Mouse (Mus musculus): Measurements from ENCODE around the gene Efna1.
A peak's percentile ranks its signal among the peaks of the same experiment; 100 is the strongest.

Efna1 gene

GRCm38 (mm10) chr3:89280606-89281511 is at the start of gene Efna1:
Gene Efna1, minus strand, starts transcription at chr3:89281142.
- DNase-seq (ENCODE audit: low spot score), result no peak

- DNase-seq (ENCODE audit: low spot score), result no peak
These were observed 49.4 kb upstream of the Efna1 start for GRCm38 (mm10) chr3:89330346-89330745.

- no peak for DNase-seq (ENCODE audit: low spot score)
These were observed 47.7 kb upstream of the Efna1 start for GRCm38 (mm10) chr3:89328623-89329022.

- DNase-seq (ENCODE audit: low spot score), result no peak
These were observed 46.5 kb upstream of the Efna1 start for GRCm38 (mm10) chr3:89327371-89327870.

DNA sequence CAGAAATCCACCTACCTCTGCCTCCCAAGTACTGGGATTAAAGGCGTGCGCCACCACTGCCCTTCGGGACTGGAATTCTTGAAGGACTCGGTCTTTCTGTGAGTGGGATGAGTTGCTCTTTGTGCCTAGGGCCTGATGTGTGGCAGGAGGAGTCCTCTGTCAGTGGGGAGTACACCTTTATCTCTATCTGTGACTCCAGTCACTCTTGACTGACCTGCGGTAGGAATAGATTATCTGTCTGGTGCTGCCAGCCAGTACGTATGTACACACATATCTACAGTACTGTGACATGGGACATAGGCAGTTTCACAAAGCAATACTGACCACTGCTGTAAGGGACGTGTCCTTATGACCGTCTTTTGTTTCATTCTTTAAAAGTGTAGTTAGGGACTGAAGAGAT is 44.9 kb upstream of the Efna1 start:
- DNase-seq (ENCODE audit: low spot score), result no peak

- peak; percentile 68 for DNase-seq (ENCODE audit: low spot score)
These were observed 41.7 kb upstream of the Efna1 start, which contains the start of gene Efna3 for GRCm38 (mm10) chr3:89322514-89323165. Gene Efna3, minus strand, starts transcription at chr3:89322965.

GRCm38 (mm10) chr3:89322131-89322500 is 41.2 kb upstream of the Efna1 start:
- no peak for DNase-seq (ENCODE audit: low spot score)

- DNase-seq (ENCODE audit: low spot score), result no peak
These were observed 40.5 kb upstream of the Efna1 start for GRCm38 (mm10) chr3:89321183-89322130.

DNA sequence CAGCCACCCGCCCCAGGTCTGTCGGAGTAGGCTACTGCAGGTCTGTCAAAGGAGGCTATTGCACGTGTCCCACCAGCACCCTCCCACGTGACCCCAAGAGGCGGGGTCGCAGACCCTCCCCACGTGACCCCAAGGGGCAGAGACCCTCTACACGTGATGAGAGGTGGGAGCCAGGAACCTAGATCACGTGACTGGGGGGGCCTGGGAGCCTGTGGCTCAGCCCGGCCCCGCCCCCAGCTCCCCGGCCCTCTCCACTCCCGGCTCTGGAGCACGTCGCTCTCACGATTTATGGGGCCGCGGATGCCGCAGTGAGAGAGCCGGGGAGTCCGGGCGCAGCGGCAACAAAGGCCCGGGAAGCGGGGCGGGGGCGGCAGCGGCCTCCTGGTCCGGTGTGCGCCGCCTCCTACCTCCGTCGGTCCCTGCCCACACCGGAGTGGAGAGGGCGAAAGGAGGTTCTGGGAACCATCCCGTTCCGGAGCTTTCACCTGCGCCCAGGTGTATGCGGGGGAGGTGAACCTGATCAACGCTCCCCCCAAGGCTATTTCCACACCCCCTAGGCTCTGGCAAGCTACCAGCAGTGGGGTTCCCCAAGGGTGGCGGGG is 39.7 kb upstream of the Efna1 start:
- no peak for DNase-seq (ENCODE audit: low spot score)

DNA sequence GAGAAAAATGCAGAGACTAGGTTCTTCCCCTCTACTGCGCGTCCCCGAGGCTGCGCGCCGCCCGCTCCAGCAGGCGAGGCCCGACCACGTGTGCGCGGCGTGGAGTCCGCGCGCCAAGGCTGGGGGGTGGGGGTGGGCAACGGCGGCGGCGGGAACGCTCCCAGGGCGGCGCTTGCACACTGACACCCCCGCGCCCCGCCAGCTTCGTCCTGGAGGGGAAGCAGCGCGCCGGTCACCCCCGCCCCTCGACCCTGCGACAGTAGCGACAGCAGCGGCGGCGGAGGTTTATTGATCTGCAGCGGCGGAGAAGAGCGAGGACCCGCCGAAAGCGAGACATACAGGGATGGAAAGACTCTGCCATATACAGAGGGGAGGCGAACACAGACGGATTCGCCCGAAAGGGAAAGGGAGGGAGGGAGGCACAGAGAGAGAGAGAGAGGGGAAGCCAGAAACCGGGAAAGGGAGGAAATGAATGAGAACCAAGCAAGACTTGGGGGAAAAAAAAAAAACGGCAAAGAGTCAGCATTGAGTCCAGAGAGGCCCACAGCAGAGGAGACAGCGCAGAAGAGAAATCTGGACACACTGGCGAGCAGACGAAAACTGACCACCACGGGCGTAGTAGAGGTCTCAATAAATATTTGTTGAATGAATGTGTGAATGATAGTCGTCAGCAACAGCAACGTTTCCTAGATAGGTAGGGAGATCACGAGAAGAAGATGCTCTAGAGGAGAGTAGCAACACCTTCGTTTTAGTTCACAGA is 38.8 kb upstream of the Efna1 start:
- no peak for DNase-seq (ENCODE audit: low spot score)

GRCm38 (mm10) chr3:89318971-89319590 is 38.1 kb upstream of the Efna1 start:
- DNase-seq (ENCODE audit: low spot score), result no peak

- DNase-seq (ENCODE audit: low spot score), result no peak
These were observed 37.4 kb upstream of the Efna1 start for GRCm38 (mm10) chr3:89318316-89318715.

- DNase-seq (ENCODE audit: low spot score), result no peak
These were observed 36.3 kb upstream of the Efna1 start for GRCm38 (mm10) chr3:89317246-89317645.

- DNase-seq (ENCODE audit: low spot score), result peak; percentile 81
These were observed 35.9 kb upstream of the Efna1 start for GRCm38 (mm10) chr3:89316833-89317232.

DNA sequence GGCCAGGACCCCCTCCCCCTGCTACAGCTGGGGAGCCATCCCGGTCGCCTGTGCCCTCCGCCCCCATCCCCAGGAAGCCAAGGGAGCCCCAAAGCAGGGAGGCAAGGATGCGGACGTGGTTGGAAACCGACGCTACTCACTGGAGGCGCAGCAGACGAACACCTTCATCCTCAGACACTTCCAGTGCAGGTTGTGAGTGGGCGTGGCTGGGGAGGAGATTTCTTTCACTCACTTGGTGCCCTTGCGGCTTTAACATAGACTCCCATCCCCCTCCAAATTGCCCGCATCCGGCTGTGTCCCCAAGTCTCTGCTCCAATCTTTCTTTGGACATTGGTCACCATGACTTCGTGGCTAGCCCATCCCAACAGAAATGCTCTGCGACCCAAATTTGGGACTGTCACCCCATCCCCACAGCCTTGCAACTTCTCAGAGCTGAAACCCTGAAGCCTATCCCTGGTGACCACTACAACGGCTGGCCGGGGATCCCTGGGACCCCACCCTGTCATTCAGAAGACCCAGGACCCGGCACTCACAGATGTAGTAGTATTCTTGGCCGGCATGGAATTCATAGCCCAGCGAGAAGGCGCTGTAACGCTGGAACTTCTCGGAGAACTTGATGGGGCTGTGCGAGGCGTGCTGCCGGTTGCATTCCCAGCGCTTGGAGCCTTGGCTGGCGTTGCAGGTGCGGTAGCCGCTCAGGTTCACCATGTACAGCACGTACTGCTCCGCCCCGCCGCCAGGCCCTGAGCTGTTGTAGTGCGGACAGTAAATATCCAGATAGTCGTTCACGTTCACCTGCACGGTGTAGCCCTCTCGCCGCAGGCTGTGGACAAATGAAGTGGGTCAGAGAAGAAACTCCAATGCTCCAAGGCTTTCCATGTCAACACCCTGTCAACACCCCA is 35.2 kb upstream of the Efna1 start:
- no peak for DNase-seq (ENCODE audit: low spot score)

- DNase-seq (ENCODE audit: low spot score), result no peak
These were observed 34.4 kb upstream of the Efna1 start for GRCm38 (mm10) chr3:89315195-89315929.

- no peak for DNase-seq (ENCODE audit: low spot score)
These were observed 33.8 kb upstream of the Efna1 start for GRCm38 (mm10) chr3:89314791-89315190.

DNA sequence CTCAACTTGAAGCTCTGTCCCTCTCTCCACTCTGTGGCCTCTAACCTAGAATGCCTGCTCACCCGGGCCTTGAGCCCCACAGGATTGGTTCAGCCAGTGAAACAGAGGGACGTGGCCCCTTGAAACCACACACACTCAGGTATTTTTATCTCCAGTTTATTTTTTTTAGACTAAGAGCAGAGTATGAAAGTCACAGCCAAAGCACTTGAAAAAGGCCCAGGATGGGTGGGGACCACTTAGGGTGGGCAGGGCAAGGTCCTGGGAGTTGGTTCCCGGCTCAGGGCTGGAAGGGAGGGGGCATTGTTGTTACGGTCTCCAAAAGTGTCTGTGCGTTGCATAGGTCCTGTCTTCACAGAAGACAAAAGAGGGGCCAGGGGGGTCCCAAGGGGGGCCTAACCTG is 33.4 kb upstream of the Efna1 start:
- DNase-seq (ENCODE audit: low spot score), result no peak

GRCm38 (mm10) chr3:89308089-89308488 is 27.1 kb upstream of the Efna1 start:
- DNase-seq (ENCODE audit: low spot score), result no peak

Data from layer of hippocampus, adult 9-10 months (tissue).